Mouse (Mus musculus) granulocyte monocyte progenitor cell, adult 5-6 weeks (primary cell): ENCODE measurements around the gene Entpd1. TPM values are rescaled to one million over a fixed set of nuclear protein-coding genes. Genes with fewer than 3 reads are reported as not detected.

ENCODE experiments used
- ATAC-seq: replicated peaks from 2 replicates; pipeline ENCODE4 v1.8.0; 2016; ENCODE audit warnings: mild to moderate bottlenecking, moderate TSS enrichment, inconsistent platforms; ENCODE audit not compliant: poor library complexity, severe bottlenecking
- total RNA-seq, 2 experiments: library from RNA; stranded (forward) in 1 of 2; stranded (reverse) in 1 of 2; fragments of 200-712, 200-1000 nt in 1 of 2; fragments of >200 nt in 1 of 2; fragmentation: Nextera tagmentation in 1 of 2; gene quantifications; 2 replicates each; pipeline ENCODE4 v1.2.3; 2014 to 2017

Gene Entpd1
- total RNA-seq, 2 experiments from 2014 or later: 12.1 to 15.0 TPM

DNA sequence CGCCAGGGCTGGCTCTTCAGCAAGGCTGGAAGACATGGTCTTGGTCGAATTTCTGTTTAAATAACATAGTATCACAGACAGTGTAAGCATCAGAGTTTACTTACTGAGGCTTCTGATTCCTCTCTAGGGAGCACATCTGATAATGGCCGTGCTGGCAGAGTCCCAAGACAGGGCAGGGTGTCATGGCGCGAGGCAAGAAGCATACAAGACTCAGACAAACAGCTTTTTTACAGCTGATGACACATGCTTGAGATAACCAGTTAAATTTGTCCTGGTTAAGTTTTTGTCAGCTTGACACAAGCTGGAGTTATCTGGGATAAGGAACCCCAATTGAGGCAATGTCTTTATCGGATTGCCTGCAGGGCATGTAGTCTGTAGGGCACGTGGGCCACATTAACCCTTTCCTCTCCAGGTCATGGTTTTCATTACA is 157.2 kb downstream of the Entpd1 start:
- ATAC-seq: no peak

DNA sequence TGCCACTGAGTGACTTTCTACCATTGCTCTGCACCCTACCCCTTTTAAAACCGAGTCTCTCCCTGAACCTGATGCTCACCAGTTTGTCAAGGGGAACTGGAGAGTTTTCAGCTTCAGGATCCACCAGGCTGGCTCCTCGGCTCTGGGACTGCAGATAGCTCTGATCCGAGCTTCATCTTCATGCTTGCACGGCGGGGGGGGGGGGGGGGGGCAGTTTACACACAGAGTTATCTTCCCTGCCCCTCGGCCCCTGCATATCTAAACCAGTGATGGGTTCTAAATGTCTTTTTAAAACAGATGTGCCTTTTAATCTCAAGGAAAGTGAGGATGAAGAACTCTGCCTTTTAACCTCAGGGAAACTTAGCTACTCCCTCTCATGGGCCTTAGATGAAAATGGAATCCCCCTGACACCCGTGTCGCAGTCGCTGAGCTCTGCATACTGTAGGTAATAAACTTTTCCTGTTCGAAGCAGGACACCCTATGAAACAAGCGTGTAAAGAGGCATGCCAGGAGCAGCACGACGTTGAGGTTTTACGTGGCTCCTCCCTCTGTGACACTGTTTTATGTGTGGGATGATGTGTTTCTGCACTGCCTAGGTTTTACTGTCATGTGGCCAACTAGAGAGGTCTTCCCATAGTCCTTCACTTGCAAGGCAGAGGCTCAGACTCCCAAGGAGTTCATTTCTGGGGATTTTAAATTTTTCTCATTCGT is 176.0 kb downstream of the Entpd1 start:
- ATAC-seq: no peak; the same call in 1 of the 2 replicates

DNA sequence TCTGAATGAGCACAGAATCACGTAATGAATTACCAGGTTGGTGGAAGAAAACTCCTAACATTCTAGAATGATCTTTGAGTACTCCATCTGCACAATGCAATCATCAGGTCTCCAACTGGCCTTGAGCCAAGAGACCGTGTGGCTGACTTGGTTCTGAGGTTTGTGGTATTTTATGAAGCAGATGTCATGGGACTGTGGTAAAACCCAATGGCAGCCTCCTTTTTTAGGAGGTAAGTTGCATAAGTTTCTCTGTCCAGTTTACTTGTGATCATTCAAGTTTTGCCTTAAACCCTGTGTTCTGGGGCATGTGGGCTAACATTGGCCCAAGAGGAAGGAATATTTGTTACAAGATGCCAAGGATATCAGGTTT is 176.5 kb downstream of the Entpd1 start:
- ATAC-seq: peak; percentile 90

Other genes starting within 250 kb of the Entpd1 start
- 3.7 and 7.9 TPM in 2 replicates for gene Sorbs1, start 98.6 kb upstream of the Entpd1 start, total RNA-seq (2014; fragmentation: Nextera tagmentation)
- 0.15 and 7.4 TPM in 2 replicates for gene Sorbs1, start 98.6 kb upstream of the Entpd1 start, total RNA-seq (2017)
- gene Aldh18a1, start 23.9 kb upstream of the Entpd1 start, total RNA-seq (2014; fragmentation: Nextera tagmentation): 34.7 and 35.8 TPM in 2 replicates
- 34.4 and 36.8 TPM in 2 replicates for gene Aldh18a1, start 23.9 kb upstream of the Entpd1 start, total RNA-seq (2017)
- gene Tctn3, start 133 bp upstream of the Entpd1 start, total RNA-seq (2014; fragmentation: Nextera tagmentation): 6.6 and 9.2 TPM in 2 replicates
- gene Tctn3, start 133 bp upstream of the Entpd1 start, total RNA-seq (2017): 3.5 and 4.0 TPM in 2 replicates
- gene Cc2d2b, start 136.4 kb downstream of the Entpd1 start, total RNA-seq (2014; fragmentation: Nextera tagmentation): not detected in 2 replicates
- gene Cc2d2b, start 136.4 kb downstream of the Entpd1 start, total RNA-seq (2017): 0.09 and 0.15 TPM in 2 replicates
- gene Ccnj, start 218.9 kb downstream of the Entpd1 start, total RNA-seq (2014; fragmentation: Nextera tagmentation): 5.5 and 7.4 TPM in 2 replicates
- gene Ccnj, start 218.9 kb downstream of the Entpd1 start, total RNA-seq (2017): 9.3 and 9.5 TPM in 2 replicates